Mouse (Mus musculus) neural tube, embryonic 13.5 days (tissue): ENCODE measurements at regions not wholly inside any gene's neighbourhood (a gene's known extent, or its start where the extent isn't known, plus 50 kb on each side); places are given as distances from the start of the nearest gene placed in this dataset.
"Not testable (repeated sequence)": the region's sequence is repeated elsewhere in the genome, so short reads cannot be mapped to it uniquely, and the experiment has no call there.

Source experiments
- ATAC-seq: fragments of 200-750 bp; cut with Nextera tagmentation; 2 replicates; pipeline ENCODE4 v1.8.0; 2017; ENCODE audit warnings: low read depth, mild to moderate bottlenecking, moderate TSS enrichment, moderate library complexity
- H3K27ac ChIP-seq: fragments of 300-500 bp; sonication (generic); replicated peaks from 2 replicates; pipeline ENCODE4 v1.5.1; 2015; ENCODE audit warnings: moderate library complexity, mild to moderate bottlenecking, inconsistent platforms
- H3K27me3 ChIP-seq: fragments of 300-500 bp; sonication (generic); 2 replicates; pipeline ENCODE4 v1.6.1; 2015; ENCODE audit warnings: mild to moderate bottlenecking, inconsistent platforms
- H3K36me3 ChIP-seq: fragments of 300-500 bp; sonication (generic); 2 replicates; pipeline ENCODE4 v1.6.1; 2015; ENCODE audit warnings: mild to moderate bottlenecking, inconsistent platforms
- H3K4me1 ChIP-seq: fragments of 300-500 bp; sonication (generic); replicated peaks from 2 replicates; pipeline ENCODE4 v1.6.1; 2015; ENCODE audit warnings: inconsistent platforms
- H3K4me2 ChIP-seq: fragments of 300-500 bp; sonication (generic); 2 replicates; pipeline ENCODE4 v1.6.1; 2015; ENCODE audit warnings: inconsistent platforms, mild to moderate bottlenecking, moderate library complexity
- H3K4me3 ChIP-seq: fragments of 300-500 bp; sonication (generic); 2 replicates; pipeline ENCODE4 v1.5.1; 2015; ENCODE audit warnings: mild to moderate bottlenecking, inconsistent platforms
- H3K9ac ChIP-seq: fragments of 300-500 bp; sonication (generic); 2 replicates; pipeline ENCODE4 v1.6.1; 2015; ENCODE audit warnings: moderate library complexity, mild to moderate bottlenecking, inconsistent platforms
- H3K9me3 ChIP-seq: fragments of 300-500 bp; sonication (generic); 2 replicates; pipeline ENCODE4 v1.6.1; 2016; ENCODE audit warnings: inconsistent platforms
- WGBS: fragments of 180-500 bp; shearing (Covaris S2); methylation state at CpG from one replicate; pipeline ENCODE4 v1.1.7; 2015; 5-methylcytosine and 5-hydroxymethylcytosine counted together

DNA sequence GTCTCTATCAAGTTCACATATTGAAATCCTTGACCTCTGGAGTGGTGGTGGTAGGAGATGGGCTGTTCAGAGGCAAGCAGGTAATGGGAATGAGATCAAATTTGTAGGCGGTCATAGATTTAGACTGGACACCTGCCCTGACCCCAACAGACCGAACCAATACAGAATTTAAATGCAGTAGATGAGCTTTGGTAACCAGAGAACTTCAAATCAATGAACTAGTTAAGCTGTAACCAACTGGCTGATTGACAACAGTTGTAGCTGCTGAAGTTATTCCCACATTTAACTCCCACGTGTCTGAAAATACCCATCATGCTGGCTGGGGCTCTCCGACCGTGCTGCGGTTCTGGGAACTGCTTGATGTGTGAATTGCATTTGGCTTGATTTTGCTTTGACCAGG is 268.5 kb upstream of the Gm6793 start:
- ATAC-seq, result no peak
- no peaks in the 10 kb centered on the region for H3K4me1 ChIP-seq
- no peak overlapping the region for H3K4me3 ChIP-seq
- no peaks in the 10 kb centered on the region for H3K36me3 ChIP-seq
- H3K4me2 ChIP-seq, result no peak overlapping the region
- H3K9ac ChIP-seq, result no peak overlapping the region
- WGBS, result 93% methylated on average over 6 of the region's 6 CpGs
- no peak overlapping the region for H3K27ac ChIP-seq
- no peaks in the 10 kb centered on the region for H3K27me3 ChIP-seq
- H3K9me3 ChIP-seq, result no peaks in the 10 kb centered on the region

DNA sequence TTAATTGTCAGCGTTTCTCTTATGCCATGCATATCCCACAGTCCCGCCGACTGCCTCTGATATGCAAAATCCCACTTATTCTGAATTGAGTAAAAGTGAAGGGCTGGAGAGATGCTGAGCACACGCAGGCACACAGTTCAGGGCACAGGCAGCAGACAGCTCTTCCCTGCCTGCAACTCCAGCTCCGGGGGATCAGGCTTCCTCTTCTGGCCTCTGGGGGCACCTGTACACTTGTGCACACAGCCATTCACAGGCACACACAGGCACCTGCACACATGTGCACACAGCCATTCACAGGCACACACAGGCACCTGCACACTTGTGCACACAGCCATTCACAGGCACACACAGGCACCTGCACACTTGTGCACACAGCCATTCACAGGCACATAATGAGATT is 254.8 kb upstream of the Gm6793 start:
- Histone ChIP-seq H3K9ac (no peak overlapping the region), H3K4me1 (peaks cover 16% of the 10 kb centered on the region), H3K27me3 (no peaks in the 10 kb centered on the region; the same call in 1 of the 2 replicates), H3K27ac (peak overlapping the region; percentile 63), H3K4me3 (no peak overlapping the region), H3K36me3 (no peaks in the 10 kb centered on the region), H3K9me3 (no peaks in the 10 kb centered on the region), H3K4me2 (peak overlapping the region; percentile 30)
- peak; percentile 61 for ATAC-seq
- WGBS, result 24% methylated on average over 5 of the region's 5 CpGs

DNA sequence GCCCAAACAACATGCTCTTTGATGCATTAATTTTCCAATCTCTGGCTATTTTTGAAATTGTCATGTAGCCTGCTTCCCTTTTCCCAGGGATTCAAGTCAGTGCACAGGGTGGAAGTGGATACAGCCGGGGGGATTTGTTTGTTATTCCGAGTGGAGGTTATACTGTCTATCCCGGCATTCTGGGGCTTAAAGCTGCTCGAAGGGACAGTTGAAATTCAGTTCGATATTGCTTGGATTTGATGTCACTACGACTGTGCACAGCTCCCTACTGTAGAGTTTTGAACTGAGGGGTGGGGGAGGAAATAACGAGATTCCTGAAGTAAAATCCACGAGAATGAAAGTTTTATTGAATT is 254.4 kb upstream of the Gm6793 start:
- peak overlapping the region; percentile 30 for H3K4me2 ChIP-seq
- peak overlapping the region; percentile 63 for H3K27ac ChIP-seq
- no peaks in the 10 kb centered on the region for H3K36me3 ChIP-seq
- peak; percentile 40; the same call in 1 of the 2 replicates for ATAC-seq
- WGBS, result 28% methylated on average over 8 of the region's 8 CpGs
- no peaks in the 10 kb centered on the region for H3K9me3 ChIP-seq
- no peak overlapping the region for H3K9ac ChIP-seq
- H3K4me1 ChIP-seq, result peaks cover 16% of the 10 kb centered on the region
- H3K4me3 ChIP-seq, result no peak overlapping the region
- no peaks in the 10 kb centered on the region; the same call in 1 of the 2 replicates for H3K27me3 ChIP-seq

GRCm38 (mm10) chr8:112268544-112269213 is 253.8 kb upstream of the Gm6793 start:
- Histone ChIP-seq H3K36me3 (no peaks in the 10 kb centered on the region), H3K4me3 (no peak overlapping the region), H3K9ac (no peak overlapping the region), H3K4me2 (peak overlapping the region; percentile 30), H3K27me3 (no peaks in the 10 kb centered on the region; the same call in 1 of the 2 replicates), H3K4me1 (peaks cover 16% of the 10 kb centered on the region), H3K9me3 (no peaks in the 10 kb centered on the region), H3K27ac (peak overlapping the region; percentile 63)
- 32% methylated on average over 9 of the region's 9 CpGs for WGBS
- peak; percentile 80 for ATAC-seq

- H3K4me2 ChIP-seq, result peak overlapping the region; percentile 51
- ATAC-seq, result no peak; the same call in 1 of the 2 replicates
- 42% methylated on average over 13 of the region's 13 CpGs for WGBS
- H3K9me3 ChIP-seq, result no peaks in the 10 kb centered on the region
- peak overlapping the region; percentile 27; the same call in 1 of the 2 replicates for H3K9ac ChIP-seq
- peaks cover 13% of the 10 kb centered on the region; the same call in 1 of the 2 replicates for H3K4me1 ChIP-seq
- no peaks in the 10 kb centered on the region for H3K27me3 ChIP-seq
- H3K27ac ChIP-seq, result peak overlapping the region; percentile 19; the same call in 1 of the 2 replicates
- H3K4me3 ChIP-seq, result peak overlapping the region; percentile 17
- H3K36me3 ChIP-seq, result no peaks in the 10 kb centered on the region
Observed at GRCm38 (mm10) chr8:112257922-112258475, 243.2 kb upstream of the Gm6793 start.

- peak overlapping the region; percentile 19; the same call in 1 of the 2 replicates for H3K27ac ChIP-seq
- peaks cover 13% of the 10 kb centered on the region; the same call in 1 of the 2 replicates for H3K4me1 ChIP-seq
- no peaks in the 10 kb centered on the region for H3K36me3 ChIP-seq
- no peaks in the 10 kb centered on the region for H3K9me3 ChIP-seq
- H3K27me3 ChIP-seq, result no peaks in the 10 kb centered on the region
- ATAC-seq, result no peak
- WGBS, result 17% methylated on average over 18 of the region's 18 CpGs
- H3K4me3 ChIP-seq, result peak overlapping the region; percentile 17
- H3K9ac ChIP-seq, result peak overlapping the region; percentile 27; the same call in 1 of the 2 replicates
- peak overlapping the region; percentile 51 for H3K4me2 ChIP-seq
Observed at GRCm38 (mm10) chr8:112257311-112257894, 242.6 kb upstream of the Gm6793 start.

GRCm38 (mm10) chr8:112246629-112247028 is 231.8 kb upstream of the Gm6793 start:
- 82% methylated on average over 2 of the region's 2 CpGs for WGBS
- not testable (repeated sequence) for H3K4me3 ChIP-seq, H3K9ac ChIP-seq, ATAC-seq, H3K27me3 ChIP-seq, H3K4me2 ChIP-seq, H3K4me1 ChIP-seq, H3K9me3 ChIP-seq, H3K27ac ChIP-seq, H3K36me3 ChIP-seq

GRCm38 (mm10) chr8:112238681-112239080 is 223.8 kb upstream of the Gm6793 start:
- no peak overlapping the region for H3K9ac ChIP-seq
- no peak for ATAC-seq
- H3K27me3 ChIP-seq, result no peaks in the 10 kb centered on the region
- H3K4me1 ChIP-seq, result no peaks in the 10 kb centered on the region
- H3K36me3 ChIP-seq, result no peaks in the 10 kb centered on the region
- H3K27ac ChIP-seq, result no peak overlapping the region
- no peak overlapping the region for H3K4me3 ChIP-seq
- 74% methylated on average over 9 of the region's 9 CpGs for WGBS
- no peaks in the 10 kb centered on the region for H3K9me3 ChIP-seq
- H3K4me2 ChIP-seq, result no peak overlapping the region

GRCm38 (mm10) chr8:112236751-112237150 is 221.9 kb upstream of the Gm6793 start:
- H3K4me3 ChIP-seq, H3K27me3 ChIP-seq, ATAC-seq, H3K4me2 ChIP-seq, H3K36me3 ChIP-seq, H3K4me1 ChIP-seq, H3K9me3 ChIP-seq, H3K27ac ChIP-seq, H3K9ac ChIP-seq: not testable (repeated sequence)
- WGBS, result 96% methylated on average over 19 of the region's 19 CpGs

- Histone ChIP-seq H3K27me3 (no peaks in the 10 kb centered on the region), H3K4me2 (no peak overlapping the region), H3K4me3 (no peak overlapping the region), H3K9ac (no peak overlapping the region), H3K9me3 (no peaks in the 10 kb centered on the region), H3K4me1 (no peaks in the 10 kb centered on the region), H3K36me3 (no peaks in the 10 kb centered on the region), H3K27ac (no peak overlapping the region)
- 74% methylated on average over 6 of the region's 6 CpGs for WGBS
- ATAC-seq, result no peak
Observed at GRCm38 (mm10) chr8:112219656-112220055, 204.8 kb upstream of the Gm6793 start.

GRCm38 (mm10) chr8:112212170-112212569 is 197.3 kb upstream of the Gm6793 start:
- no peaks in the 10 kb centered on the region for H3K27me3 ChIP-seq
- no peaks in the 10 kb centered on the region for H3K9me3 ChIP-seq
- no peaks in the 10 kb centered on the region for H3K4me1 ChIP-seq
- no peak for ATAC-seq
- H3K36me3 ChIP-seq, result no peaks in the 10 kb centered on the region
- H3K9ac ChIP-seq, result no peak overlapping the region
- 94% methylated on average over 5 of the region's 5 CpGs for WGBS
- H3K27ac ChIP-seq, result no peak overlapping the region
- H3K4me3 ChIP-seq, result no peak overlapping the region
- no peak overlapping the region for H3K4me2 ChIP-seq

- H3K9ac ChIP-seq, result no peak overlapping the region
- no peaks in the 10 kb centered on the region for H3K27me3 ChIP-seq
- no peak overlapping the region for H3K4me2 ChIP-seq
- H3K4me3 ChIP-seq, result no peak overlapping the region
- 58% methylated on average over 1 of the region's 1 CpGs for WGBS
- H3K4me1 ChIP-seq, result 0 out of 2 replicates have a peak, but pooled peaks cover 7% of the 10 kb centered on the region
- ATAC-seq, result peak; percentile 47; the same call in 1 of the 2 replicates
- no peaks in the 10 kb centered on the region for H3K9me3 ChIP-seq
- no peaks in the 10 kb centered on the region for H3K36me3 ChIP-seq
- no peak overlapping the region for H3K27ac ChIP-seq
Observed at GRCm38 (mm10) chr8:112196423-112196822, 181.6 kb upstream of the Gm6793 start.
